ENCODE assay signal across 13 mouse cellular contexts in genomic region chr3:116865199-116865636, GRCm38 (mm10). TPM values are rescaled to one million over a fixed set of nuclear protein-coding genes. Genes with fewer than 3 reads are reported as not detected.
DNase-seq lines count a peak whose midpoint lies in the region; ATAC-seq and TF ChIP-seq lines count a peak whose summit lies in the region.
"Had no signal": no experiment of that assay in that cellular context is flagged by ENCODE, and none has a peak within 500 bp of the region (broad histone marks: within the 10 kb centered on the region; RNA-seq: fewer than 3 reads in every experiment).

No protein-coding gene starts in this region.

- H3K9ac ChIP-seq in heart, embryonic 15.5 days: no peak overlapping the region
- peak overlapping the region; percentile 27 for H3K9ac ChIP-seq in MEL (ENCODE audit: control insufficient read depth, low read depth, low read length, poor library complexity, severe bottlenecking)
- H3K9ac ChIP-seq in forebrain, embryonic 11.5 days (ENCODE audit: low read length): no peak overlapping the region
- H3K9ac ChIP-seq: forebrain, embryonic 13.5 days had no signal

- no peak for DNase-seq in heart, adult 9 months (ENCODE audit: low spot score in 2 of 2)
- DNase-seq in MEL (ENCODE audit: low read depth, low spot score) (peak; percentile 85), MN1 (ENCODE audit: low spot score) (no peak)
- peak; percentile 25 for DNase-seq in limb, embryonic 10.5 days (ENCODE audit: low spot score)
- DNase-seq in forebrain, embryonic 11.5 days (ENCODE audit: low spot score): no peak
- DNase-seq in adrenal gland, postnatal 14 days: no peak
- DNase-seq: gastrocnemius, postnatal 10 days; kidney, postnatal 25 days; retina, postnatal 1 day; thymus, postnatal 4 days had no signal

- TF ChIP-seq CTCF in MEL (IDR thresholded peaks at IDR 0.05 in 2 of 3, conservative IDR thresholded peaks at IDR 0.05 in 1 of 3; ENCODE audit: control insufficient read depth in 1 of 3, insufficient read depth in 1 of 3, low read depth in 2 of 3, low read length in 3 of 3, poor library complexity in 1 of 3, severe bottlenecking in 1 of 3): no peak

- no peaks in the 10 kb centered on the region for H3K9me3 ChIP-seq in heart, embryonic 15.5 days (replicated peaks)
- no peaks in the 10 kb centered on the region for H3K9me3 ChIP-seq in MEL (replicated peaks; ENCODE audit: insufficient read depth, low read length)
- no peaks in the 10 kb centered on the region for H3K9me3 ChIP-seq in limb, embryonic 10.5 days (replicated peaks)
- no peaks in the 10 kb centered on the region for H3K9me3 ChIP-seq in forebrain, embryonic 11.5 days (ENCODE audit: control insufficient read depth, low read length)
- H3K9me3 ChIP-seq: forebrain, embryonic 13.5 days had no signal

- 36% methylated on average over 1 of the region's 1 CpGs for WGBS in heart, embryonic 15.5 days
- 68% methylated on average over 1 of the region's 1 CpGs for WGBS in limb, embryonic 10.5 days
- WGBS in forebrain, embryonic 11.5 days: 86% methylated on average over 1 of the region's 1 CpGs

- H3K27ac ChIP-seq in heart, embryonic 15.5 days: peak overlapping the region; percentile 46
- H3K27ac ChIP-seq in MEL (ENCODE audit: control insufficient read depth, low read depth, low read length): peak overlapping the region; percentile 80
- no peak overlapping the region for H3K27ac ChIP-seq in limb, embryonic 10.5 days
- H3K27ac ChIP-seq in forebrain, embryonic 11.5 days (ENCODE audit: low read depth, low read length): no peak overlapping the region
- H3K27ac ChIP-seq: forebrain, embryonic 13.5 days had no signal

- H3K79me2 ChIP-seq in MEL (ENCODE audit: control insufficient read depth, insufficient read depth, low read length, poor library complexity): peaks cover 56% of the 10 kb centered on the region

- 0 out of 2 replicates have a peak, but pooled peaks cover 4% of the 10 kb centered on the region for H3K4me1 ChIP-seq in heart, embryonic 15.5 days (replicated peaks)
- H3K4me1 ChIP-seq in MEL (ENCODE audit: control insufficient read depth in 1 of 2, insufficient read depth in 2 of 2, low read length in 2 of 2): peaks cover 2 to 13% of the 10 kb centered on the region in 2 experiments; a peak in 3 of 4 replicates
- peaks cover 14% of the 10 kb centered on the region for H3K4me1 ChIP-seq in limb, embryonic 10.5 days
- no peaks in the 10 kb centered on the region; the same call in 1 of the 2 replicates for H3K4me1 ChIP-seq in forebrain, embryonic 11.5 days (replicated peaks; ENCODE audit: control insufficient read depth, insufficient read depth, low read length)

- no peak for TF ChIP-seq POLR2A in MEL (IDR thresholded peaks at IDR 0.05; ENCODE audit: control insufficient read depth in 1 of 2, insufficient read depth in 1 of 2, low read depth in 1 of 2, low read length in 2 of 2, poor library complexity in 1 of 2)

- ATAC-seq in heart, embryonic 15.5 days (replicated peaks; ENCODE audit: insufficient number of reproducible peaks, insufficient read depth, low FRiP score, low read depth): peak; percentile 51
- peak; percentile 41 for ATAC-seq in megakaryocyte progenitor cell, adult 5-6 weeks (replicated peaks; ENCODE audit: poor library complexity)
- ATAC-seq in forebrain, embryonic 11.5 days (replicated peaks; ENCODE audit: low FRiP score): no peak
- ATAC-seq: forebrain, embryonic 13.5 days had no signal

- no peaks in the 10 kb centered on the region for H3K36me3 ChIP-seq in heart, embryonic 15.5 days
- H3K36me3 ChIP-seq in MEL (ENCODE audit: control insufficient read depth in 1 of 2, insufficient read depth in 2 of 2, low read length in 2 of 2): peaks cover 13 to 29% of the 10 kb centered on the region in 2 experiments
- no peaks in the 10 kb centered on the region for H3K36me3 ChIP-seq in limb, embryonic 10.5 days
- H3K36me3 ChIP-seq in forebrain, embryonic 11.5 days (ENCODE audit: control insufficient read depth, insufficient read depth, low read length): no peaks in the 10 kb centered on the region

- H3K27me3 ChIP-seq in heart, embryonic 15.5 days: no peaks in the 10 kb centered on the region
- H3K27me3 ChIP-seq in MEL (ENCODE audit: control insufficient read depth in 1 of 2, insufficient read depth in 2 of 2, low read length in 2 of 2): no peaks in the 10 kb centered on the region
- no peaks in the 10 kb centered on the region for H3K27me3 ChIP-seq in limb, embryonic 10.5 days (ENCODE audit: low read depth, poor library complexity, severe bottlenecking)
- H3K27me3 ChIP-seq in forebrain, embryonic 11.5 days (ENCODE audit: control insufficient read depth, insufficient read depth, low read length): no peaks in the 10 kb centered on the region
- H3K27me3 ChIP-seq: forebrain, embryonic 13.5 days had no signal

- peak; percentile 89 to 92 for TF ChIP-seq EP300 in MEL (IDR thresholded peaks at IDR 0.05; ENCODE audit: low read depth in 1 of 2, low read length in 2 of 2)

- TF ChIP-seq RAD21 in MEL (IDR thresholded peaks at IDR 0.05; ENCODE audit: low read depth, low read length): no peak

- no peak overlapping the region for H3K4me3 ChIP-seq in heart, embryonic 15.5 days
- no peak overlapping the region for H3K4me3 ChIP-seq in MEL (ENCODE audit: control insufficient read depth in 1 of 2, insufficient read depth in 1 of 2, low read depth in 2 of 2, low read length in 2 of 2)
- no peak overlapping the region for H3K4me3 ChIP-seq in limb, embryonic 10.5 days
- no peak overlapping the region for H3K4me3 ChIP-seq in forebrain, embryonic 11.5 days (ENCODE audit: low read depth, low read length)
- H3K4me3 ChIP-seq: forebrain, embryonic 13.5 days had no signal

- no peak overlapping the region for H3K4me2 ChIP-seq in heart, embryonic 15.5 days
- no peak overlapping the region for H3K4me2 ChIP-seq in forebrain, embryonic 11.5 days (ENCODE audit: low read depth, low read length, severe bottlenecking)
- H3K4me2 ChIP-seq: forebrain, embryonic 13.5 days had no signal

TF ChIP-seq in MEL, 35 proteins besides CTCF, POLR2A, EP300 and RAD21 (continues in another document):
- TF ChIP-seq MYB (IDR thresholded peaks at IDR 0.05; ENCODE audit: low read depth, low read length): no peak
- no peak for TF ChIP-seq KAT2A (conservative IDR thresholded peaks at IDR 0.05; ENCODE audit: low read depth, low read length)
- TF ChIP-seq TCF12 (IDR thresholded peaks at IDR 0.05; ENCODE audit: low read depth, low read length): peak; percentile 91
- TF ChIP-seq MAFK (IDR thresholded peaks at IDR 0.05; ENCODE audit: borderline replicate concordance, low read depth, low read length): no peak
- TF ChIP-seq MAZ (IDR thresholded peaks at IDR 0.05; ENCODE audit: low read depth, low read length): no peak
- TF ChIP-seq HCFC1 (IDR thresholded peaks at IDR 0.05; ENCODE audit: low read depth, low read length): no peak
- no peak for TF ChIP-seq ELF1 (IDR thresholded peaks at IDR 0.05; ENCODE audit: low read depth, low read length)
- peak; percentile 75 for TF ChIP-seq ETS1 (IDR thresholded peaks at IDR 0.05; ENCODE audit: low read depth, low read length)
- peak; percentile 87 for TF ChIP-seq TAL1 (IDR thresholded peaks at IDR 0.05; ENCODE audit: low read length)
- no peak for TF ChIP-seq POLR2AphosphoS2 (IDR thresholded peaks at IDR 0.05; ENCODE audit: low read length)
- TF ChIP-seq USF2 (IDR thresholded peaks at IDR 0.05; ENCODE audit: borderline replicate concordance in 1 of 2, insufficient read depth in 1 of 2, low read depth in 1 of 2, low read length in 2 of 2): no peak
- no peak for TF ChIP-seq TBP (IDR thresholded peaks at IDR 0.05; ENCODE audit: low read depth, low read length)
- no peak for TF ChIP-seq USF1 (IDR thresholded peaks at IDR 0.05; ENCODE audit: low read depth, low read length)
- no peak for TF ChIP-seq MAX (IDR thresholded peaks at IDR 0.05; ENCODE audit: low read length)
- TF ChIP-seq UBTF (IDR thresholded peaks at IDR 0.05; ENCODE audit: borderline replicate concordance, insufficient read depth, low read depth, low read length): no peak
- TF ChIP-seq SMC3 (IDR thresholded peaks at IDR 0.05; ENCODE audit: low read depth, low read length): no peak
- TF ChIP-seq GABPA (IDR thresholded peaks at IDR 0.05; ENCODE audit: low read depth, low read length): no peak
- TF ChIP-seq ZNF384 (IDR thresholded peaks at IDR 0.05; ENCODE audit: low read depth, low read length): no peak; the same call in 1 of the 2 replicates
- TF ChIP-seq JUND (IDR thresholded peaks at IDR 0.05; ENCODE audit: low read depth, low read length): no peak
- peak; percentile 88 for TF ChIP-seq RCOR1 (IDR thresholded peaks at IDR 0.05; ENCODE audit: low read depth, low read length)
- no peak for TF ChIP-seq CHD2 (IDR thresholded peaks at IDR 0.05; ENCODE audit: low read length)
- TF ChIP-seq NRF1 (IDR thresholded peaks at IDR 0.05; ENCODE audit: insufficient read depth, low read depth, low read length, poor library complexity, severe bottlenecking): no peak
- TF ChIP-seq MYC (IDR thresholded peaks at IDR 0.05; ENCODE audit: low read depth, low read length): no peak; the same call in 1 of the 2 replicates

RNA-seq across cellular contexts. Expression of gene Frrs1, which starts 6.0 kb away (rescaled TPM):
- polyA plus RNA-seq in heart, embryonic 15.5 days (2015; fragmentation: Nextera tagmentation; extraction: Ambion mirVana): 14.8 and 18.6 TPM in 2 replicates
- total RNA-seq in MEL (2012; rRNA removed): 78.5 and 88.3 TPM in 2 replicates
- 100 to 1,000 TPM in 1 of 2 experiments, 10 to 100 TPM in 1; 84.6 to 625 TPM for polyA plus RNA-seq in MEL (2012; ENCODE audit: insufficient read depth in 1 of 2, insufficient read length in 2 of 2, low read depth in 1 of 2, low replicate concordance in 2 of 2, missing spikeins in 1 of 2)
- 12.7 and 14.3 TPM in 2 replicates for polyA plus RNA-seq in limb, embryonic 10.5 days (2016; fragmentation: Nextera tagmentation; extraction: Ambion mirVana)
- total RNA-seq in megakaryocyte progenitor cell, adult 5-6 weeks (2015): 73.1 and 73.3 TPM in 2 replicates
- 49.4 and 50.4 TPM in 2 replicates for total RNA-seq in megakaryocyte progenitor cell, adult 5-6 weeks (2017)
- 11.3 and 12.2 TPM in 2 replicates for polyA plus RNA-seq in forebrain, embryonic 11.5 days (2014; fragmentation: Nextera tagmentation; extraction: Ambion mirVana)
- 14.3 and 21.6 TPM in 2 replicates for total RNA-seq in adrenal gland, postnatal 14 days (2021)

RNA-seq across cellular contexts. Expression of gene Agl, which starts 57.3 kb away (rescaled TPM):
- polyA plus RNA-seq in heart, embryonic 15.5 days (2015; fragmentation: Nextera tagmentation; extraction: Ambion mirVana): 120 and 150 TPM in 2 replicates
- 4.6 and 5.6 TPM in 2 replicates for total RNA-seq in MEL (2012; rRNA removed)
- polyA plus RNA-seq in MEL (2012; ENCODE audit: insufficient read depth in 1 of 2, insufficient read length in 2 of 2, low read depth in 1 of 2, low replicate concordance in 2 of 2, missing spikeins in 1 of 2): 10 to 100 TPM; 11.9 to 21.1 TPM
- 6.4 and 7.3 TPM in 2 replicates for polyA plus RNA-seq in limb, embryonic 10.5 days (2016; fragmentation: Nextera tagmentation; extraction: Ambion mirVana)
- 12.8 and 15.5 TPM in 2 replicates for total RNA-seq in megakaryocyte progenitor cell, adult 5-6 weeks (2015)
- total RNA-seq in megakaryocyte progenitor cell, adult 5-6 weeks (2017): 10.4 and 14.0 TPM in 2 replicates
- 14.9 and 17.4 TPM in 2 replicates for polyA plus RNA-seq in forebrain, embryonic 11.5 days (2014; fragmentation: Nextera tagmentation; extraction: Ambion mirVana)
- total RNA-seq in adrenal gland, postnatal 14 days (2021): 43.6 and 46.4 TPM in 2 replicates

Comparison
In these comparisons a context has a peak if more than half of its experiments do, and no peak if none do; other contexts are left out.
1. H3K27ac ChIP-seq: peak in heart, embryonic 15.5 days (single experiment) and MEL (single experiment); none in limb, embryonic 10.5 days (single experiment) and forebrain, embryonic 11.5 days (single experiment).
2. DNase-seq: peak in MEL (single experiment) and limb, embryonic 10.5 days (single experiment); none in heart, adult 9 months (0 of 2), MN1 (single experiment), forebrain, embryonic 11.5 days (single experiment) and adrenal gland, postnatal 14 days (single experiment).